Mouse (Mus musculus) MEL (cell line): ENCODE data around the gene Bfar. TPM values are rescaled to one million over a fixed set of nuclear protein-coding genes. Genes with fewer than 3 reads are reported as not detected.

Source experiments
- DNase-seq: peaks from one replicate; pipeline ENCODE4 v3.0.0; 2011; ENCODE audit warnings: low read depth, low spot score
- H3K27ac ChIP-seq: 2 replicates; pipeline ENCODE4 v1.5.1; 2012; ENCODE audit warnings: low read depth, mild to moderate bottlenecking, control low read depth, low read length, moderate library complexity; ENCODE audit not compliant: control insufficient read depth
- H3K27me3 ChIP-seq, 2 experiments: fragments of 150-350 bp in 1 of 2; sonication (generic) in 1 of 2; 2 replicates each; pipeline ENCODE4 v1.6.1; 2012; ENCODE audit warnings: low read length in 2 of 2, mild to moderate bottlenecking in 2 of 2, improper control_type of control experiment in 1 of 2, moderate library complexity in 1 of 2; ENCODE audit not compliant: insufficient read depth in 2 of 2, control insufficient read depth in 1 of 2
- H3K36me3 ChIP-seq, 2 experiments: 2 replicates each; pipeline ENCODE4 v1.6.1; 2012 to 2014; ENCODE audit warnings: low read length in 2 of 2, improper control_type of control experiment in 1 of 2, inconsistent platforms in 1 of 2, mild to moderate bottlenecking in 1 of 2; ENCODE audit not compliant: insufficient read depth in 2 of 2, control insufficient read depth in 1 of 2
- H3K4me1 ChIP-seq, 2 experiments: fragments of 150-350 bp in 1 of 2; sonication (generic) in 1 of 2; 2 replicates each; pipeline ENCODE4 v1.6.1; 2012; ENCODE audit warnings: low read length in 2 of 2, improper control_type of control experiment in 1 of 2, mild to moderate bottlenecking in 1 of 2; ENCODE audit not compliant: insufficient read depth in 2 of 2, control insufficient read depth in 1 of 2
- H3K4me3 ChIP-seq, 2 experiments: fragments of 150-350 bp in 1 of 2; sonication (generic) in 1 of 2; 2 replicates each; pipeline ENCODE4 v1.5.1; 2012; ENCODE audit warnings: low read depth in 2 of 2, low read length in 2 of 2, mild to moderate bottlenecking in 2 of 2, moderate library complexity in 2 of 2, control low read depth in 1 of 2, improper control_type of control experiment in 1 of 2; ENCODE audit not compliant: control insufficient read depth in 1 of 2, insufficient read depth in 1 of 2
- H3K79me2 ChIP-seq: 2 replicates; pipeline ENCODE4 v1.6.1; 2012; ENCODE audit warnings: mild to moderate bottlenecking, low read length, moderate library complexity; ENCODE audit not compliant: control insufficient read depth, poor library complexity, insufficient read depth
- H3K9ac ChIP-seq: 2 replicates; pipeline ENCODE4 v1.6.1; 2012; ENCODE audit warnings: low read depth, mild to moderate bottlenecking, control low read depth, low read length, moderate library complexity; ENCODE audit not compliant: control insufficient read depth, poor library complexity, severe bottlenecking
- H3K9me3 ChIP-seq: fragments of 150-350 bp; sonication (generic); replicated peaks from 2 replicates; pipeline ENCODE4 v1.6.1; 2012; ENCODE audit warnings: mild to moderate bottlenecking, low read length, improper control_type of control experiment, moderate library complexity; ENCODE audit not compliant: insufficient read depth
- CHD1 ChIP-seq: IDR thresholded peaks from 2 replicates; pipeline ENCODE4 v1.6.1; 2012; ENCODE audit warnings: low read depth, mild to moderate bottlenecking, inconsistent platforms, low read length, improper control_type of control experiment
- CTCF ChIP-seq, 3 experiments: IDR thresholded peaks in 2 of 3; conservative IDR thresholded peaks in 1 of 3; 2 replicates each; pipeline ENCODE4 v1.5.1; 2011 to 2012; ENCODE audit warnings: low read length in 3 of 3, low read depth in 2 of 3, mild to moderate bottlenecking in 2 of 3, improper control_type of control experiment in 1 of 3, inconsistent platforms in 1 of 3, mixed read lengths in 1 of 3, moderate library complexity in 1 of 3; ENCODE audit not compliant: control insufficient read depth in 1 of 3, insufficient read depth in 1 of 3, poor library complexity in 1 of 3, severe bottlenecking in 1 of 3
- HCFC1 ChIP-seq: IDR thresholded peaks from 2 replicates; pipeline ENCODE4 v1.6.1; 2012; ENCODE audit warnings: low read depth, mild to moderate bottlenecking, inconsistent platforms, low read length, improper control_type of control experiment, moderate library complexity
- MAFK ChIP-seq: IDR thresholded peaks from 2 replicates; pipeline ENCODE4 v1.6.1; 2011; ENCODE audit warnings: low read depth, mild to moderate bottlenecking, low read length, improper control_type of control experiment, borderline replicate concordance
- MYB ChIP-seq: IDR thresholded peaks from 2 replicates; pipeline ENCODE4 v1.6.1; 2011; ENCODE audit warnings: mild to moderate bottlenecking, low read depth, low read length, improper control_type of control experiment
- MYC ChIP-seq: IDR thresholded peaks from 2 replicates; pipeline ENCODE4 v1.6.1; 2011; ENCODE audit warnings: low read depth, mild to moderate bottlenecking, low read length, improper control_type of control experiment, moderate library complexity
- NELFE ChIP-seq: IDR thresholded peaks from 2 replicates; pipeline ENCODE4 v1.6.1; 2011; ENCODE audit warnings: low read depth, low read length, improper control_type of control experiment
- POLR2AphosphoS2 ChIP-seq: IDR thresholded peaks from 2 replicates; pipeline ENCODE4 v1.6.1; 2011; ENCODE audit warnings: low read length, improper control_type of control experiment
- RCOR1 ChIP-seq: IDR thresholded peaks from 2 replicates; pipeline ENCODE4 v1.6.1; 2012; ENCODE audit warnings: low read depth, mild to moderate bottlenecking, inconsistent platforms, low read length, improper control_type of control experiment
- SMC3 ChIP-seq: IDR thresholded peaks from 2 replicates; pipeline ENCODE4 v1.6.1; 2011; ENCODE audit warnings: low read depth, low read length, improper control_type of control experiment
- TAL1 ChIP-seq: IDR thresholded peaks from 2 replicates; pipeline ENCODE4 v1.6.1; 2012; ENCODE audit warnings: mild to moderate bottlenecking, inconsistent platforms, low read length, moderate library complexity, mixed read lengths
- TBP ChIP-seq: IDR thresholded peaks from 2 replicates; pipeline ENCODE4 v1.8.0; 2011; ENCODE audit warnings: low read depth, low read length, improper control_type of control experiment
- TCF12 ChIP-seq: IDR thresholded peaks from 2 replicates; pipeline ENCODE4 v1.6.1; 2014; ENCODE audit warnings: low read depth, mild to moderate bottlenecking, inconsistent platforms, low read length, improper control_type of control experiment, moderate library complexity
- ZMIZ1 ChIP-seq: IDR thresholded peaks from 2 replicates; pipeline ENCODE4 v1.6.1; 2012; ENCODE audit warnings: low read depth, mild to moderate bottlenecking, inconsistent platforms, low read length, improper control_type of control experiment, moderate library complexity
- polyA plus RNA-seq, 2 experiments: library from polyadenylated mRNA; stranded (reverse) in 1 of 2; unstranded in 1 of 2; fragments of >175 nt in 1 of 2; fragments of >200 nt in 1 of 2; gene quantifications; 2 replicates each; pipeline versions ENCODE4 v1.2.1 to v1.2.4; 2012; ENCODE audit warnings: low replicate concordance in 2 of 2, low read depth in 1 of 2; ENCODE audit not compliant: insufficient read length in 2 of 2, insufficient read depth in 1 of 2, missing spikeins in 1 of 2
- total RNA-seq: library from RNA; depleted of rRNA; stranded (reverse); fragments of 300-350 nt; gene quantifications from 2 replicates; pipeline ENCODE4 v1.2.3, GENCODE M21; 2012

Bfar gene
- total and polyA plus RNA-seq, 3 experiments, result 20.6 to 21.8 TPM; not detected in 1

GRCm38 (mm10) chr16:13702184-13702583 is 30.5 kb downstream of the Bfar start:
- no peak overlapping the region for H3K9ac ChIP-seq
- DNase-seq, result no peak
- H3K27ac ChIP-seq, result no peak overlapping the region
- TF ChIP-seq POLR2AphosphoS2 (no peak), MAFK (no peak), RCOR1 (no peak), TAL1 (no peak), NELFE (no peak), TCF12 (no peak), TBP (no peak), MYC (no peak), HCFC1 (no peak), MYB (no peak)
- TF ChIP-seq, all 39 proteins: peak for 0
- Histone ChIP-seq H3K4me3 (no peak overlapping the region), H3K4me1 (no peaks in the 10 kb centered on the region), H3K79me2 (no peaks in the 10 kb centered on the region), H3K9me3 (no peaks in the 10 kb centered on the region), H3K27me3 (no peaks in the 10 kb centered on the region), H3K36me3 (peaks cover 0 to 8% of the 10 kb centered on the region in 2 experiments; a peak in 2 of 4 replicates)

DNA sequence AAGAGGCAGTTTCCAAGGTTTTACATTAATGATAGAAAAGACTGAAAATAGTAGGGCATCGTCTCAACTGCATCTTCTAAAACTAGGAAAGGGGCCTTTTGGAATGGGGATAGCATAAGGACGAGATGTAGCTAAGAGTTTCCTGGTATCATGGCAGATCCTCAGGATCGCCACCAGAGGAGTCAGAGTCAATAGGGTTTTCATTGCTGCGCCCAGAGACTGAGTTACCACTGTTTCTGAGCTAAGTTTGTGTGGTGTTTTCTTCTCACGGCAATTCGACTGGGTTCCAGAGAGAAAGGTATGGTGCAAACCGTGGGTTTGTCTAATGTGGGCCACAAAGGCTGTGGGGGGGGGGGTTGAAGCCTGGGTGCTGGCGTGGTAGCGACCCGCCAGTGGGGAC is 33.0 kb downstream of the Bfar start:
- Histone ChIP-seq H3K9me3 (no peaks in the 10 kb centered on the region), H3K4me3 (no peak overlapping the region), H3K9ac (no peak overlapping the region), H3K27me3 (no peaks in the 10 kb centered on the region), H3K36me3 (peaks cover 0 to 3% of the 10 kb centered on the region in 2 experiments; a peak in 1 of 4 replicates), H3K79me2 (no peaks in the 10 kb centered on the region), H3K4me1 (no peaks in the 10 kb centered on the region), H3K27ac (no peak overlapping the region)
- no peak for TF ChIP-seq MYB
- no peak for TF ChIP-seq ZMIZ1
- no peak for TF ChIP-seq CHD1
- TF ChIP-seq HCFC1, result no peak
- no peak for DNase-seq

DNA sequence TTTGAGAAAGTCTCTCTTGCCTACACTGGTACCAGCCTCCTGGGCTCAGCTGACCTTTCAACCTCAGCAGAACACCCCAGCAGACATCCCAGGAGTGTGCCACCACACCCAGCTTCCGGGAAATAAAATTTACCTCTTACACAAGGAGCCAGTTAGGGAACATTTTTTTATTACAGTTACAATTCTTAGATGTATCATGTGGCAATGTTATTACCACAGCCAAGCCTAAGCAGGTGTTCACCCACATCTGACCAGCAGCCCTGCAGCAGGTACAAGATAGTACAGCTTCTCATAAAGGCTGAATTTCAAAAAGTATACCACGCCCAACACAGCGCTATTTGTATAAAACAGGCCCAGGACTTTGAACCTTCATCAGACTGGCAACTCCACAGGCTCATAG is 43.3 kb downstream of the Bfar start:
- Histone ChIP-seq H3K9ac (no peak overlapping the region), H3K79me2 (no peaks in the 10 kb centered on the region), H3K27me3 (no peaks in the 10 kb centered on the region), H3K9me3 (no peaks in the 10 kb centered on the region), H3K36me3 (peaks cover 0 to 3% of the 10 kb centered on the region in 2 experiments; a peak in 1 of 4 replicates), H3K4me3 (no peak overlapping the region), H3K27ac (no peak overlapping the region), H3K4me1 (peaks cover 0 to 4% of the 10 kb centered on the region in 2 experiments; a peak in 1 of 4 replicates)
- no peak for TF ChIP-seq SMC3
- TF ChIP-seq CTCF (IDR thresholded peaks at IDR 0.05 in 2 of 3, conservative IDR thresholded peaks at IDR 0.05 in 1 of 3; ENCODE audit: control insufficient read depth in 1 of 3, insufficient read depth in 1 of 3, low read depth in 2 of 3, low read length in 3 of 3, poor library complexity in 1 of 3, severe bottlenecking in 1 of 3), result no peak
- DNase-seq, result no peak
